Mouse (Mus musculus): ENCODE data around the gene Sema3b.

Gene Sema3b

DNA sequence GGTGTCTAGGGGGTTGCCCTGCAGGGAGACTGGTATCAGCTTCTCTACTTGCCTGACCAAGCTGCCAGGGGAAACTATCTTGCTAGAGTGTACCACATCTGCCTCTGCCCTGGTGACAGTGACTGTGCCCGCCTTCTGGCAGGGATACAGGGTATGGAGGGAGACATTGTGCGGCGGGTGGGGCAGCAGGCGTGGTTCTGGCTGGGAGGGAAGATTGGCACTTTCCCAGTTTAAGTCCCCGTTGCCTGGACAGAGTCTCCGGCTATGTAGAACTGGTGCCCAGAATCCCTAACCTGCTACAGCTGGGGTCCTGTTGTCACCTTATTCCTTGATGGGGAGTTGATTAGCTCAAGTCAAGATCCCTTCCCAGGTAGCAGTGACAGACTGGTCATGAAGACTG lies 23.4 kb upstream of the Sema3b start:
- DNase-seq, result no peak

DNA sequence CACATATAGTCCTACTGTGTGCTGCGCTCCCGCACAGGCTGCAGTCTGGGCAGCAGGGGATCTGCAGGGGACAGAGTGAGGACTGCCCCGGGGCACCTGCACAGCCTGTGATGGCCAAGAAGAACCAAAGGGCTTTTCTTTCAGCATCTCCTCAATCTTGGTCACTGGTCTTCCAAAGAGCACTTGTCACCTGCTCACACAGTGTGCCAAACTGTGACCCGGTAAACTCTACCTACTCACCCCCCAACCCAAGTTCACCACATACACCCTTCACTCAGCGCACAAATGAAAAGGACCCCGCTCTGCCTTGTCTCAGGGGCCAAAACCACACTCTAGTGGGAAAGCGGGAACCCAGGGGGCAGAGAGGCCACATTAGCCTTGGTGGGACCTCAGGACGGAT lies 22.8 kb upstream of the Sema3b start:
- DNase-seq, result no peak

DNA sequence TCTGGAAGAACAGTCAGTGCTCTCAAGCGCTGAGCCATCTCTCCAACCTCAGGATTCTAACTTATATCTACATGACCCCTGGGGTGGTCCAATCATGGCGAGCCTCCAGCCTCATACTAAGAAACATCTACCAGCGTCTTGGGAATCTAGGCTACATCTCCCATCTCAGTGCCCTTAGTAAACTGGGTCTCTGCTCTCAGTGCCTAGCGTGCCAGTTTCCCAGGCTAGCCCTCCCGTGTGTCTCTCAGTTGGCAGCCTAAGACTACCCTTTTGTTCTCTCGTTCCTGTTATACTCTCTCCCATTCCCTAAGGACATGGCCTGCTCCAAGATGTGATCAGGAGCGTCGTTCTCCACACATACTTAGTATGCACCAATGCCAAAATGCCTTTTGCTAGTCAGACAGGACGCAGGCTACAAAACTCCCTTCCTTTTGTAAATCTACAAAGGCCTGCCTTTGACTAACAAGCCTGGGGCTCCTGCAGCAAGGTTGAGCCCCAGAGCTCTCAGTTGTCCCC lies 22.3 kb upstream of the Sema3b start:
- DNase-seq, result no peak

DNA sequence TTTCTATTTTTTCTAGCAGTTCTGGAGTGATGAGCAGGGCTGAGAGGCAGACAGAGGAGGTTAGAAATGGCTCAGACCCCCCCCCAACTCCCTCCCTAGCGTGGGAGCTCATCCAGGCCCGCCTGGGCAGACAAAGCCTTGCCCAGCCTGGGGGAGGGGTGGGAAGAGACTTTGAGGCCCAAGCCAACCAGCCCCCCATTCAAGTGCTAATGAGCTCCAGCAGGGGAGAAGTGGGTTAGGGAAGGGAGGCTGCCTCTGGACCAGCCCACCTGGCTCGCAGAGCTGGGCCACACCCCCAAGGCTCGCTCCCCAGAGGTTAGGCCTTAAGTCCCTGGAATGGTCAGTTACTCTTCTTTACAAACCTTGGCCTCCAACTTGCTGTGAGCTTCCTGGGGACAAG lies 21.5 kb upstream of the Sema3b start:
- no peak for DNase-seq

DNA sequence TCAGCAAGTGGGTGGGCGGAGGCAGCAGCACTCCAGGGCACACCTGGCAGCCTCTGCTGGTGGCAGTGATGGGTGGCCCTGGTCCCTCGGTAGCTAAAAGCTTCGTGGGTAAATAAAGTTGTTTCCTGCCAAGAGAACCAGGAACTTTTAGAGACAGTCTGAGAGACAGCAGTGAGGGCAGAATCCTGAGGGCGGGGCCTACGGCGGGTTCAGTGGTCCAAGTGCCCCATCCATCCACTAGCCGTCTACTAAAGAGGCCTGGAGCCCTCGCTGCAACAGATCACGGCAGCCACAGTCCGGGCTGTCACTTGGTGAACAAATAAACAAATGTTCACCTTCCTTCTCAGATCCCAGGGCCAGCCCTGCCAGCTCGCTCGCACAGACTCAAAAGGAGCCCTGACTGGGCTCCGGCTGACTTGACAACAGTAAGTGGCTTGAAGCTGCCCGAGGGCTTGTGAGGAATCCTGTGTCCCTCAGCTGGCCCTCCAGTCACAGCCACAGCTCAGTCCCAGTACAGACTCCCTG lies 20.9 kb upstream of the Sema3b start:
- no peak for DNase-seq

DNA sequence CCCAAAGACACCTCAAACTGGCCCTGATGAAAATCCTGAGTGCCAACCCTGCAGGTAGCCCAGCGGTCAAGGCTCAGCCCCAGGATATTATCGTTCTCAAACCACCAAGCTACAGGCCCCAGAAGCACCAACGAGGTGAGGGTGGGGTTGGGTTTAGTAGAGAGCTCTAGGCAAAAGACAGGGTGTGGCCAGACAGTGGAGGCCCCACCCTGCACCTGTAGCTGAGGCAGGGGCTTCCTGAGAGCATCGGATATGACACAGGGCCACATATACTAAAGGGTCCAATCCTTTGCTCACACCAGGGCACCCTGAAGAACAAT lies 20.3 kb upstream of the Sema3b start:
- no peak for DNase-seq

DNA sequence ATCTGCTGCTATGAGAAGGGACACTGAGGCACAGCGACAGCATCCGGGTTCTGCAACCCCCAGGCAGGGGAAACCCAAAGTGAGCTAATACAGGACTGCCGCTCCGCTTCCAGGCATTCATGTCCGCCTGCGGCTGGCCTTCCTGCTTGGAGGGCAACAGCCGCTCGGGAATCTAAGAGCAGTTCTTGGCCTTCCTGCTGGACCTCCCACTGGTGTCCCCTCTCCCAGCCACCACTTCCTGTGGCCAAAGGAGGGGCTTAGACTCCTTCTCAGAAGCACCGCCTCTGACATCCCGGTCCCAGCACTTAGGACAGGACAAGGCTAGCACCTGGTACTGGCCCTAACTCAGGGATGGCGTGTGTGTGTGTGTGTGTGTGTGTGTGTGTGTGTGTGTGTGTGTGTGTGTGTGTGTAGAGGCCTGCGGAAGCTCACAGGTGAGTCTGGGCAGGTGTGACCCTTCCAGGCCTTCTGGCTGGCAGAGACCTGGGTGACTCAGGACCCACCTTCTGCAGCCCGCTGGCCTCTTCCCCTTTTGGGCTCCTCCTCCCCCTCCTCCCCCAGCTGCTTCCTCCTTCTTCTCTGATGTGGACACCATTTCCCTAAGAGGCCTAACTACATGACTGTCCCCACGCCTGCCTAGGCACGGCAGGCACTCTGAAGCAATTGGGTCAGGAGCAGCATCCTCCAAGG lies 19.8 kb upstream of the Sema3b start:
- no peak for DNase-seq

DNA sequence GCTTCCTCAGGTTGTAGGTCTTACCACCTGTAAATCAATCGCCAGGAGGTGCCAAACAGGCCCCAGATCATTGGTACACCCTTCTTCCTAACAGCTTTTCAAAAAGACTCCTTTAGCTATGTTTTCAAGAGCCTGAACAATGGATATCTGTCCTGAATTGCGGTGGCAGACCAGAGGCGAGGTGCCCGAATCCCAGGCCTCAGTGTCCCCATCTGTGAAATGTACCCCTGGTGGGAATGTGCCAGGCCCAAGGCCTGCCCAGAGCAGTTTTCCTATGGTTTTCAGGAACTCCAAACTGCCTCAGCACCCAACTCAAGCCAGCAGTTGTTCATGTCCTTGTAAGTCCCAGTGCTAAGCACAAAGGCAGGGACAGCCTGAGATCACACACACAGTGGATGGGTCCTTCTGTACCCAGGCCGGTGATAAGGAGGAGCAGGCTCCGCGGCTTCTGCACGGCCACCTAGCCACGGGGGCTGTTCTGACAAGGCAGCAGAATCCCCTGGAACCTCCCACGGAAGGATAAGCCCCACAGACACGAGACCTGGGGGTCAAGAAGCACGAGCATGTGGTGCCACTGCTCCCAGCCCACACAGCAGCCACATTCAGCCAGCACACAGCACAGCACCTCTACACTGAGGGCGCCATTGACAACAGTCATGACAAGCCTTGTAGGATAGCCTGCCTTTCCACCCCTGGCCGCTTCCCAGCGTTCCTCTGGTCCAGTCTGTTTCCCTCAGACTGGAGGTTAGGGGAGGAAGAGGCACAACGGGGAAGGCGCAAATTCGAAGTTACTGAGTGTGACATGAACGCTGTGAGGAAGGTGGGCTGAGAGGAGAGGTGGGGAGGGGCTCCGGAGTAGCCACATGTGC lies 18.6 kb upstream of the Sema3b start:
- DNase-seq, result no peak

DNA sequence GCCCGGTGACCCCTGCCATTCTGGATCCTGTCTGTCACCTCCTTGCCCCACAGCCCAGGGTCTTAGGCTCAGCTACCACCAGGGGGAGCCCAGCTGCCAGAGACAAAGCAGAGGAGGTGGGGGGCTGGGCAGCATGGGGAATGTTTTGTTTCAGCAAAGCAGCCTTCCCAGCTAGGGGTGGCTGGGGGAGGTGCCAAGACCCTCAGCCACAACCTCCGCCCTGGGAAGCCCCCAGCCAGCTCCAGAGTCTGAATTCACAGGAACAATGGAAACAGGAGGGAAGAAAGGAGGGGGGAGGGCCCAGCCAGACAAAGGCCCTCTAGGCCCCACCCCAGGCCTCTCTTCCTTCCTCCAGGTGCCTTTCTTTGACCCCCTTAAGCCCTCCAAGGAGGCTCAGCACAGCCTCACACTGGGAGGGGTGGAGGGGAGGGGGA lies 17.8 kb upstream of the Sema3b start:
- DNase-seq, result peak; percentile 77

DNA sequence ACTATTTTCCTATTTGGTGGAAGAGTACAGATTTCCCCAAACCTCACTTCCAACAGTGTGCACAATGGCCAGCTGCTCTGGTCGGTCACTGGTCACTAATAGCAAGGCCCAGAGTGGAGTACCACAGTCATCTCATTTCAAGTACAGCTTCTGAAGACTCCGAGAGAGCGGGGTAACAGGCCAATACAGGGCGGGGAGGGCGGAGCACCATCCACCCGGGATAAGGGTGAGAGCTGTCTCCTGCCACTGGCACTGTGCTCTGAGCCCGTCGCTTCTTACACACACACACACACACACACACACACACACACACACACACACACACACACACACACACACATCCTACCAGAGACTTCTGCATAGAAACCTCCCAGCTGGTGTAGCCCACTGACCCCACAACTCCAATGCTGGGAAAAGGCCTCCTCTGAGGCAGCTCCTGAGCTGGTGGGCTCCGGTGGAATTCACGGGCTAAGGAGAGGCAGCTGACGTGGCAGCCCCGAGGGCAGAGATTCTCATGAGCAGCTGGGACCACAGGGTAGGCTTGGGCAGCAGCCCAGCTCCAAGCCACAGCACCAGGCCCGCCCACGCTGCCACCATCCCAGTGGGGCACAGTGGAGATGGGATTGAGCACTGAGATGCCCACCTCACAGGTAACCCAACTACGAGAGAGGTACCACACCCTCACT lies 17.3 kb upstream of the Sema3b start:
- no peak for DNase-seq

DNA sequence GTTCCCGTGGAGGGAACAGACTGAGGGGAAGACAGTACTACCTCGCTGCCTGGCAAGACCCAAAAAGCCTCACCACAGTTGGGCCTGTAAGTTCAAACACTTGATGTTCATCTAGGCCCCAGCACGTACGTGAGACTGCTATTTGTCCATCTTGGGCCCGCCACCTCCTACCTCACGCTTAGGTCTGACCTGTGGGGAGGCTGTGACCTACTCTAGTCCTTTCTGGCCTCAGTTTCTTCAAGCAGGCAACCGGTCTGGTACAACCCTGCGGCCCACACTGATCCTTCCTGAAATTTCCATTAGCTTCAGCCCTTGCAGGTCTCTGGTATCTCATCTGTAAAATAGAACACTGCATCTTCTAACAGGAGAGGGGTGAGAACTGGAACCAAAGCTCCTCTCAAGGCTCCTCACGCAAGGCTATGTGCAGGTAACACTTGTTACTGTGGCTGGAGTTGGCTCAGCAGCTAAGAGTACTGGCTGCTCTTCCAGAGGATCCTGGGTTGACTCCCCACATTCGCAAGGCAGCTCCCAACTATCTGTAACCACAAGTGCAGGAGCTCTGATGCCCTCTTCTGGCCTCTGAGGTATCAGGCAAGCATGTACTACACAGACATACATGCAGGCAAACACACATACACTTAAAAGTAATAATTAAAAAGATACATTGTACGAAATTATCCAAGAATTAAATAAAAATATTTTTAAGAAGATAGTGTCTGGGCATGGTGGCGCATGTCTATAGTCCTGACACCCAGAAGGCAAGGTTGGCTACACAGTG lies 16.5 kb upstream of the Sema3b start:
- DNase-seq, result no peak

DNA sequence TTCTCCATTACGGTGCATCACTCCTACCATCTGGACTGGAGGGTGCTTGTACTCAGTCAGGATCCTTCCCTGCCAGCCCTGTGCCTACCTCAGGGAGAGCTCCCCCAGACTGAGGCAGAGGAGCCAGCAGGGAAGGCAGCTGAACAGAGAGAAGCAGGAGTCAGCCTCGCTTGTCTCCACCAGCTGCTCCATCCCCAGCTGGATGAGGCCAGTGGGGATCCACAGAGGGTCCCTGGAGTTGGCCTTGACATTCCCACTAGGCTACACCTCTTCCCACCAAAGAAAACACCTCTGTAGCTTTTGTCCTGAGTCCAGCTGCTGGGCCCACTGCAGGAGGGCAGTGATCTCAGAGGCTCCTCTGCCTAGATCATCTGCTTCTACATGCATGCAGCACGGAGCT lies 15.9 kb upstream of the Sema3b start:
- DNase-seq, result no peak

DNA sequence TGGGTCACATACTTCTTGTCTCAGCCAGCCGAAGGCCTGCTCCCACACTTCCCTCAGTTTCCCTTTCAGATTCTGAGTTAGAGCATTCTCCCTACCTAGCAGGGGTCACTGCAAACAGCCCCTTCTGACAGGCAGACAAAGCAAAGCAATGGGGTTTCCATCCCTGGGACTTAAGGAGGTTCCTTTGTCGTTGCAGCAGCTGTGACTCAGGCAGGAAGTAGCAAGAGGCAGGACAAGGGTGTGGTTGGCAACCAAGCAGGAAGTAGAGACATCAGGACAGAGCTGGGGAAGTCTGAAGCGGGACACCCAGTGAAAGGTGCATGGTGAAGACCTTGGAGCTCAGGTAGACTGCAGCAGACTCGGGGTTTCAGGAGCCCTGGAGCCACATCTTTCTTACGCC lies 15.5 kb upstream of the Sema3b start:
- no peak for DNase-seq

DNA sequence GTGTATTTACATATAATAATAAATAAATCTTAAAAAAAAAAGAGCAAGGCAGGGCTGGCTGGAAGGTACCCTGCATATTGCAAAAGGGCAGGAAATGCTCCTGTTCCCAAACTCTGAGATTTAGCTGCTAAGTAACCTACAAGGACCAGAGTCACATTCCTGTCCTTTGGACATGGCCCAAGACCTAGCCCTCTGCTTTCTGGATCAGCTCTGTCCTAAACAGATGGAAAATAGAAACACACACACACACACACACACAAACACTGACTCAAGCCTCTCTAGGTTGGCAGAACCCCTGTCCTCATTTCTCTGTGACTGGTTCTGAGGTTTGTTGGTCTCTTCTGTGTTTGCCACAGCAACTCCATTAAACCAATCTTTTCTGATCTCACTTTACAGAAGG lies 11.9 kb upstream of the Sema3b start:
- DNase-seq, result no peak

DNA sequence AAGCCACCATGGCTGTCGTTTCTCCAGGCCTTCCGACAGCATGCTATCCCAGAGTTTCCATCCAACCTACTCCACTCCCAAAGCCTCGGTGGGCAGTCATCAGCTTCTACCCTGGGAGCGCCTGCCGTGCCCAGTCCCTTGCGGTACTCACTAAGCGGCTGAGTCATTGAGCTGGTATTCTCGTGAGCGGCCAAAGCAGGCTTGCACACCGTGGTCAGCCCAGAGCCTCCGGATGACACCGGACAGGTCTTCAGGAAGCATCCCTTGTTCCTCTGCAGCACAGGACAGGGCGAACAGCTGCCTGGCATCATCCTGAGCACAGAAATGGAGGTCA lies 10.5 kb upstream of the Sema3b start:
- DNase-seq, result no peak

DNA sequence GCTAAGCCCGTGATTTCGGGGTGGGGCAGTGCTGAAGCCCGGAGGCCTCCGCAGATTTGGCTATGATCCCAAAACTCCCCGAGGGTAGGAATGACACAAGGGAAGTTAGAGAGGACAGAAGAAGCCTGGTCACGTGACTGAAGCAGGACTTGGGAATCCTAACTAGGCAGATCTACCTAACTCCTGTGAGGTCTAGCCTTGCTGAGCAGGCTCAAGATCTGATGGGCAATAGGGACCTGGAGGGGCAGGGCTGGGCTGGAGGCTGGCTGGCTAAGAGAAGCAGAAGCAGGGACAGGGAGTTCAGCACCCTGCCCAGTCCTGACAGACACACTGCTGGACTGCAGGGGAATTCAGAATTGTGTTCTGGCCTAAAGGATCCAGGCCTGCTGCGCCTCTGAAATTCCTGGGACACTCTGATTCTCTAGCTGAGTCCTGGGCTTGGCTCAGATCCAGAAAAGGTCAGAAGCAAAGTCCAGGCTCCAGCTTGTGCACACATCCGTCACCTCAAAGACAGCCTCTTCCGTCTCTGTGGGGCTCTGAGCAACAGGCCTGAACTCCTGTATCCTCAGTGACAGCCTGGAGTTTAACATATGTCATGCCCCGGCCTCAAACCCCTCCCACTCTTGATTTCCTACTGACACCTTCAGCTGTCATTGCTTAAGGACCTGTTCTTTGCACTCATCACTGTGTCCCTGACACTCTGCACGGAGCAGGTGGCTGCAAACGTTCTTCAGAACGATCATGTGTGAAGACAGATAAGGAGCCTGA lies 9.9 kb upstream of the Sema3b start:
- no peak for DNase-seq

DNA sequence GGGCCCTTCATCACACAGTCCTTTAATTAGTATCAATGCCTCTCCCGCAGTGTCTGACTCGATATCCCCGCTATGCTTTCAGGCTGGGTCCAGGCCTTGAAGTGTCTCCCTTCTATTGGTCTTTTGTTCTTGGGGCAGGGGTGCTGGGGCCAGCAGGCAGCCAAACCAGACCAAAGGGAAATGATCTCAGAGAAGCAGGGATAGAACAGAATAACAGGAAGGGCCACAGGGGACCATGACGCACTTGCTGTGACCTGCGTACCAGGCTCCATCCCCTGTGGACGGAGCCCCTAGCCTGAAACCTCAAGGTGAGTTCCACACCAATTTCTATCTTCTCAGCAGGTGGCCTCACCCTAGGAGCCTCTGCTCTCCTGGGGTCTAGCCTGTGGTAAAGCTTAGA lies 9.1 kb upstream of the Sema3b start:
- no peak for DNase-seq

DNA sequence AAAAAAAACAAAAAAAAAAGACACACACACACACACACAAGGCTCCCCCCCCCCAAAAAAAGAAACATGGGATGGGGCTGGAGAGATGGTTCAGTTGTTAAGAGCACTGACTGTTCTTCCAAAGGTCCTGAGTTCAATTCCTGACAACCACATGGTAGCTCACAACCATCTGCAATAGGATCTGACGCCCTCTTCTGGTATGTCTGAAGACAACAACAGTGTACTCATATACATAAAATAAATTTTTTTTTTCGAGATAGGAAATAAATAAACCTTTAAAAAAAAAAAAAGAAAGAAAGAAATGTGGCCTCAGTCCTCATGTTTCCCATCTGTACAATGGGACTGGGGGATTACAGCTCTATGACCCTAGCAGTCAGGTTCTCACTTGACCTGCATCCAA lies 8.4 kb upstream of the Sema3b start:
- DNase-seq, result no peak

DNA sequence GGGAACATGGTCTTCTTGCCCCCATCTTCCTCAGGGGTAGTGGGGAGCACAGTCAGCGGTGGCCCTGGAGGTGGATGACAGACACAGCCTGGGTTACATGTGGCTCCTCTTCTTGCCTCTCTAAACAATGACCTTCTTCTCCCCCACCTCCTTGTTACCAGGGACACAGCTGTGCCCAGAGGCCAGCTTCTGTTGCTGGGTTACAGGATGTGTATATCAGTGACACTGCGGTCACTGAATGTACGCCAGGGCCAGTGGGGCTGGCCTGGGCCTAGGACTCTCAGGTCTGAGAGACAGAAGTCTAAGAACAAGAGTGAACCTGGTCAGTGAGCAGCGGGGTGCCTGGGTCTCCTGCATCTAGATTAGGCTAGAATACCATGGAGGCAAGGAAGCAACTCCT lies 6.0 kb upstream of the Sema3b start:
- DNase-seq, result no peak

DNA sequence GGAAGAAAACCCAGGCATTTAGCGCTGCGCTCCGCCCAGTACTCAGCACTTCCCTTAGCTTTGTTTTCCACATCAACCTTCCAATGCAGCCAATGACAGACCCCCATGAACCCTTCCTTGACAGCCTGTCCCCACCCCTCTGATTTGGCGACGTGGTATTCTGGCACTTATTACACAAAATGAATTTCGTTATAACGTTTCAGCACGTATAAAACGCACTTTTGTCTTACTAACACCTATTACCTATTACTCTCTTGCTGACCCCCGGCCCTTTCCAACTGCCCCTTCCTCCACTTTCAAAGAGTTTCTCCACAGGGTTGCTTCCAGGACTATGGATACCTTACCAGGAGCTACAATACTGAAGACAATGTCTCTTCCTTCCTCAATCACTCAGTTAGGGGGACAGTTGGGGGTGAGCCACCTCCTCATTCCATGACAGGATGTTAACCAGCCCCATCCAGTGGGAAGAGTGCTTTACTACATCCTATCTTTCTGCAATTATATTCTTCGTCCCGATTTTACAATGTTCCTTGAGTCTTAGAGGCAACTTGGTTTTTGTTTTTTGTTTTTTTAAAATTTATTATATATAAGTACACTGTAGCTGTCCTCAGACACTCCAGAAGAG lies 4.0 kb upstream of the Sema3b start:
- no peak for DNase-seq

DNA sequence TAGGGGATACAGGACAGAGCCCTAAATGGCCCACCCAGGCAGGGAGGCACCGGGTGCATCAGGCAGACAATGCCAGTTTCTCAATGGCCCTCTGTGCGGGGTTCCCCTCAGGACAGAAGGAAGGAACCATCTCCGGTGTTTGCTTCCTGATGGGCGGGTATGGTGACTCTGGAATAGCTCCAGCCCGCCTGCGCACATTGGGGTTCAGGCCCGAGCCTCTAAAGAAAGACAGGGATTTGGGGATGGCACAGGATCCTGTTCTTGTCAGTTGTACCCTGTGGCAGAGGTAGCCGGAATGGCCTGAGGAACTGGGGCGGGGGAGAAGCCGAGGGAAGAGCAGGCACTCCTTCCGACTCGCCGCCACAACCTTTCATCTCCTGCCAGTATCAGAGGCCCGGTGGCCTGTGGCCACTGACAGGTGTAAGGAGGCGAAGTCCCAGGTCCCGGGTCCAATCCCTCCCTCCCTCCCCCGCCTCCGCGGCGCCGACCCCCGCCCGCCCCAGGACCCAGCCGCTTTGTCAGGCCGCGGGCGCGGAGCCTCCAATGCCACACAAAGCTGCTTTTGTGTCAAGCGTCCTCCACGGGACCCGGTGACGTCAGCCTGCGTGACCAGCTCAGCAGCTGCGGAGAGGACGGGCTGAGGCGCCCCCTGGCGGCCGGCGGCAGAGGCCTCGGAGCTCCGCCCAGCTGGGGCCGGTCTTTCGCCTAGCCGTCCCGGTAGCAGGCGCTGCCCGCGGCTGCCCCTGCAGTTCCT lies 3.3 kb upstream of the Sema3b start:
- DNase-seq, result peak; percentile 99
